Mouse (Mus musculus) midbrain, embryonic 11.5 days (tissue): Measurements from ENCODE around the gene Col18a1. TPM values are rescaled to one million over a fixed set of nuclear protein-coding genes. Genes with fewer than 3 reads are reported as not detected.

Experiments used
- ATAC-seq: fragments of 200-750 bp; cut with Nextera tagmentation; 2 replicates; pipeline ENCODE4 v1.8.0; 2017; ENCODE audit warnings: moderate TSS enrichment, moderate library complexity; ENCODE audit not compliant: low FRiP score
- DNase-seq: peaks from one replicate; pipeline ENCODE4 v3.0.0; 2015; ENCODE audit warnings: low spot score; ENCODE audit errors: missing footprints
- H3K27ac ChIP-seq: fragments of 300-500 bp; sonication (generic); 2 replicates; pipeline ENCODE4 v1.5.1; 2014; ENCODE audit warnings: low read depth, low read length
- H3K27me3 ChIP-seq: fragments of 300-500 bp; sonication (generic); 2 replicates; pipeline ENCODE4 v1.6.1; 2014; ENCODE audit warnings: mild to moderate bottlenecking, low read length, moderate library complexity, mixed read lengths; ENCODE audit not compliant: control insufficient read depth, insufficient read depth
- H3K36me3 ChIP-seq: fragments of 300-500 bp; sonication (generic); 2 replicates; pipeline ENCODE4 v1.6.1; 2014; ENCODE audit warnings: mild to moderate bottlenecking, low read length, moderate library complexity, mixed read lengths; ENCODE audit not compliant: control insufficient read depth, insufficient read depth
- H3K4me1 ChIP-seq: fragments of 300-500 bp; sonication (generic); 2 replicates; pipeline ENCODE4 v1.6.1; 2014; ENCODE audit warnings: low read length; ENCODE audit not compliant: control insufficient read depth, insufficient read depth
- H3K4me2 ChIP-seq: fragments of 300-500 bp; sonication (generic); 2 replicates; pipeline ENCODE4 v1.6.1; 2014; ENCODE audit warnings: mild to moderate bottlenecking, moderate library complexity
- H3K4me3 ChIP-seq: fragments of 300-500 bp; sonication (generic); 2 replicates; pipeline ENCODE4 v1.5.1; 2014; ENCODE audit warnings: low read depth, low read length
- H3K9ac ChIP-seq: fragments of 300-500 bp; sonication (generic); 2 replicates; pipeline ENCODE4 v1.6.1; 2014; ENCODE audit warnings: low read length
- H3K9me3 ChIP-seq: fragments of 300-500 bp; sonication (generic); 2 replicates; pipeline ENCODE4 v1.6.1; 2016; ENCODE audit warnings: low read length; ENCODE audit not compliant: control insufficient read depth
- WGBS: fragments of 180-500 bp; shearing (Covaris S2); extraction: QIAGEN DNeasy Blood & Tissue Kit; methylation state at CpG from one replicate; pipeline ENCODE4 v1.1.7; 2014; 5-methylcytosine and 5-hydroxymethylcytosine counted together
- polyA plus RNA-seq: library from polyadenylated mRNA; unstranded; fragments of >200 nt; fragmentation: Nextera tagmentation; extraction: Ambion mirVana; gene quantifications from 2 replicates; pipeline ENCODE4 v1.2.1, GENCODE M21; 2014

Col18a1 gene
- polyA plus RNA-seq, 1 experiment from 2014 or later: 52.2 TPM

DNA sequence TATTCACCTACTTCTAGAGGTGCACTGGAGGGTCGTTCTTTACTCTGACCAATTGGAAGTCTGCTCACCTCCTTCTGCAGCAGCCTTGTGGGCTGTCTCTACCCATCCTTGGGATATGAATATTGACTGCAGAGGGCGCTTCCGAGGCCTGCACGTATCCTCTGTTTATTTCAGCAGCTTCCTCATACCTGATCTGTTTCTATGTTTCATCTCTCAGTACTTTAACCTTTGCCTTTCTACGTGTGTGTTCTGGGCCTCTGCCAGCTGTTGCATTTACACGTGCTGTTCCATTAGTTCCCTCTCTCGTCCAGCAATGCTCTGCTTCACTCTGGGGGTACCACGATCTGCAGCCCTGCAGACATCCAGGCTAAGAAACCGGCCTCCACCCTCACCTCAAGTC is 148.7 kb downstream of the Col18a1 start:
- Histone ChIP-seq H3K4me3 (no peak overlapping the region), H3K27ac (no peak overlapping the region), H3K9me3 (no peaks in the 10 kb centered on the region; the same call in 1 of the 2 replicates), H3K4me2 (no peak overlapping the region), H3K27me3 (no peaks in the 10 kb centered on the region), H3K36me3 (no peaks in the 10 kb centered on the region), H3K9ac (no peak overlapping the region), H3K4me1 (0 out of 2 replicates have a peak, but pooled peaks cover 3% of the 10 kb centered on the region)
- ATAC-seq (no peak), DNase-seq (no peak)
- WGBS: 79% methylated on average over 9 of the region's 9 CpGs

DNA sequence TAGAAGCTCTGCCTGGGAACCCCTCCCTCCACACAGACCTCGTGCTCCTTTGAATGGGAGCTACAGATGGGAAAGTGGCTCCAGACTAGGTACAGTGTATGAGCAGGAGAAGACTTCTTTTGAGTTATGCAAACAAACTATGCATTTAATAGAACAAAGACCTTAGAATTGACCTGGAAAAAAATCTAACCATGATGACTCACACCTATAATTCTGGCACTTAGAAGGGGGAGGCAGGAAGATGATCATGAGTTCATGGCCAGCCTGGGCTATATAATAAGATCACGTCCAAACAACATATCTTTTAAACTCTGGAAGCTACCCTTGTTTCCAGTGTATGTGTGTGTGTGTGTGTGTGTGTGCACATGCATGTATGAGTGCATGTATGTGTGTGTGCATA is 149.3 kb downstream of the Col18a1 start:
- Histone ChIP-seq H3K4me2 (no peak overlapping the region), H3K27ac (no peak overlapping the region), H3K4me1 (0 out of 2 replicates have a peak, but pooled peaks cover 3% of the 10 kb centered on the region), H3K9me3 (no peaks in the 10 kb centered on the region; the same call in 1 of the 2 replicates), H3K36me3 (no peaks in the 10 kb centered on the region), H3K9ac (no peak overlapping the region), H3K4me3 (no peak overlapping the region), H3K27me3 (no peaks in the 10 kb centered on the region)
- DNase-seq (peak; percentile 31), ATAC-seq (no peak)
- 82% methylated on average over 2 of the region's 2 CpGs for WGBS

DNA sequence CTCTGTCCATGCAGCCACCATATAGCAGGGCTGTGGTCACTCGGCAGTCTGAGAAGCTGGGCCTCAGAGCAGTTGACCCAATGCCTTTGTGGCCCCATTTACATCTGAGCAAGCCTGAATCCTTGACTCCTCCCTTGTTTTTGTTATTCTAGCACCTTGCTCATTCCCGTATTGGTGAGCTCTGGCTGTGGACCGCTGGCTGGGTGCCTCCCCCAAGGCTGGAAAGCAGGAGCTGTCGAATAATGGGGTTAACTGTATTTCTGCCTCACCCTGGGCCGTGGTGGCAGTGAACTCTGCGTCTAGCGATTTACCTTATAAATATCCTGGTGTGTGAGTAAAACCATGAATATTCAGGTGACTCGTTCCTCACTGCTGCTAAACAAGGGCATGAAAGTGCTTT is 149.8 kb downstream of the Col18a1 start:
- Histone ChIP-seq H3K4me2 (no peak overlapping the region), H3K9ac (no peak overlapping the region), H3K27me3 (no peaks in the 10 kb centered on the region), H3K36me3 (no peaks in the 10 kb centered on the region), H3K9me3 (no peaks in the 10 kb centered on the region; the same call in 1 of the 2 replicates), H3K4me1 (0 out of 2 replicates have a peak, but pooled peaks cover 3% of the 10 kb centered on the region), H3K4me3 (no peak overlapping the region), H3K27ac (no peak overlapping the region)
- peak; percentile 61 for DNase-seq
- whole genome bisulfite sequencing: 46% methylated on average over 8 of the region's 8 CpGs
- no peak for ATAC-seq

DNA sequence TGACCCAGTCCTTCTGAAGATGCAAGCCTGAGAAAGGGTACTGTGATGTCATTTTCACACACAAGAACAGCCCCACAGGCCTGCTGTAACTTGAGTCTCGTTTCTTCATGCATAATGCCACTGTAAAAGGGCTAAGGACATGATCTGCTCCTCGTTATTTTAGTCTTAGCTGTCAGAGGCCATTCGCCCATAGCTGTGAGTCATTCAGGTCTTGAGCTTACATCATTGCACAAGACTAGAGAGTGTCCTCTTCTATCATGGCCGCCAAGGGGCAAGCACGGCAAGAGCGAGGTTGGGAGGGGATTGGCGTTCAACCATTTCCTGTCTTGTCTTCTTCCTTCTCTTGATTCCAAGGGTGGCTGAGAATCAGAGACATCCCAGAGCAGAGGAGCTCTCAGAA is 150.3 kb downstream of the Col18a1 start:
- Histone ChIP-seq H3K27ac (no peak overlapping the region), H3K9ac (no peak overlapping the region), H3K27me3 (no peaks in the 10 kb centered on the region), H3K4me3 (no peak overlapping the region), H3K4me1 (0 out of 2 replicates have a peak, but pooled peaks cover 3% of the 10 kb centered on the region), H3K4me2 (no peak overlapping the region), H3K9me3 (no peaks in the 10 kb centered on the region; the same call in 1 of the 2 replicates), H3K36me3 (no peaks in the 10 kb centered on the region)
- ATAC-seq (no peak), DNase-seq (peak; percentile 79)
- 85% methylated on average over 7 of the region's 7 CpGs for WGBS

DNA sequence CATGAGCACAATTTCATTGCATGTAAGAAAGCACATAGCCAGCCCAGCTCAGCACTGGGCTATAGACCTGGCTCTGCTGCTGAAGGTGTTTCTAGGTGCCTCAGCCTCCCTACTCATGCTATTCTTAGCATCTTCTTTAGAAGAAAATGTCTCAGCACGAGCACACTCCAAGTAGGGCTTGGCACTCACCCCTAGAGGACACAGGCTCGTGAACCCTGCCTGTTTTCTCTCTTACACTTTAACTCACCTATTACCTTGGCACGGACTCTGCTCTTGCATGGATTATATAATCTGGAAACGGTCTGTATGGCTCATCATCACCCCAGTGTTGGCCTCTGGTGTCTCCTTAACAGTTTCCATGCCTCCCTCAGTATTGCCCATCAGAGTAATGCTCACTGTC is 154.7 kb downstream of the Col18a1 start:
- 82% methylated on average over 4 of the region's 4 CpGs for WGBS
- peak; percentile 68 for DNase-seq
- peaks cover 14% of the 10 kb centered on the region for H3K4me1 ChIP-seq

DNA sequence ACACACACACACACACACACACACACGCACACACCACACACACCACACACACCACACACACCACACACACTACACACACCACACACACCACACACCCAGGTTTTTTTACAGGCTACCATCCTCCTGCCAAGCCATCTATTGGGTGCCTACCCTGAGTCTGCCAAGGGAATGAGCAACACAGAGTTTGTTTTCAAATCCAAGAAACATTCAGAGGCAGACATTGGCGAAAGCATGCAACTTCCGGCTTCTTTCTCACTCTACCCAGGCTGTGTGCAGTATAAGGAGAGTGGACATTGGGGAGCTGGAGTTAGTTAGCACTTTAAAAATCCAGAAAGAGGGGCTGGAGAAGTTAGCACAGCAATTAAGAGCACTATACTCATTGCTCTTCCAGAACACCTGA is 157.7 kb downstream of the Col18a1 start:
- Histone ChIP-seq H3K27me3 (no peaks in the 10 kb centered on the region), H3K9me3 (no peaks in the 10 kb centered on the region), H3K4me1 (peaks cover 11% of the 10 kb centered on the region), H3K27ac (peak overlapping the region; percentile 90; the same call in 1 of the 2 replicates), H3K4me2 (no peak overlapping the region), H3K36me3 (no peaks in the 10 kb centered on the region), H3K4me3 (no peak overlapping the region), H3K9ac (no peak overlapping the region)
- DNase-seq (no peak), ATAC-seq (no peak)
- WGBS: 70% methylated on average over 3 of the region's 3 CpGs

More for the DNA sequence above, 154.7 kb downstream of the Col18a1 start:
- Histone ChIP-seq H3K36me3 (no peaks in the 10 kb centered on the region), H3K4me3 (no peak overlapping the region), H3K27ac (no peak overlapping the region), H3K4me2 (no peak overlapping the region), H3K27me3 (no peaks in the 10 kb centered on the region), H3K9me3 (no peaks in the 10 kb centered on the region), H3K9ac (no peak overlapping the region)
- ATAC-seq: no peak

DNA sequence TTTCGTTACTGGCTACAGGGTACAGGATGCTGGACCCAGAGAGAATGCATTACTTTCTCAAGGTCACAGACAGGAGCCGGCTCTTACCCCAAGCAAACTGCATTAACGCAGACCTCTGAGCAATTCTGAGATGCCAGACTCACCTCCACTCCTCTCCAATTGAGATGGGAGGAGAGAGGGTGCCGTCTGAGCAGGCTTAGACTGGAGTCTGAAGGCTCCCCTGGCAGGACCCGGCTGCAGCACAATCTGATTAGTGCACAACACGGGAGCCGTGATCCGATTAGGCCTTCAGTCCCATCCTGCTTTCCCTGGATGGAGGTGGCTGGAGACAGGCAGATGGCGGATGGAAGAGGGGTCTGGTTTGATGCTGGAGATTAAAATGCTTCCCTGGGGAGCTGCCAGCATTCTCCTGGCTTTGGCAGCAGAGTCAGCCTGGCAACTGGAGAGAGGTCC is 158.2 kb downstream of the Col18a1 start:
- Histone ChIP-seq H3K9me3 (no peaks in the 10 kb centered on the region), H3K4me2 (no peak overlapping the region), H3K4me3 (no peak overlapping the region), H3K27me3 (no peaks in the 10 kb centered on the region), H3K36me3 (no peaks in the 10 kb centered on the region), H3K9ac (peak overlapping the region; percentile 12; the same call in 1 of the 2 replicates), H3K27ac (peak overlapping the region; percentile 90), H3K4me1 (peaks cover 11% of the 10 kb centered on the region)
- ATAC-seq (peak; percentile 81), DNase-seq (peak; percentile 95)
- 14% methylated on average over 9 of the region's 9 CpGs for WGBS

DNA sequence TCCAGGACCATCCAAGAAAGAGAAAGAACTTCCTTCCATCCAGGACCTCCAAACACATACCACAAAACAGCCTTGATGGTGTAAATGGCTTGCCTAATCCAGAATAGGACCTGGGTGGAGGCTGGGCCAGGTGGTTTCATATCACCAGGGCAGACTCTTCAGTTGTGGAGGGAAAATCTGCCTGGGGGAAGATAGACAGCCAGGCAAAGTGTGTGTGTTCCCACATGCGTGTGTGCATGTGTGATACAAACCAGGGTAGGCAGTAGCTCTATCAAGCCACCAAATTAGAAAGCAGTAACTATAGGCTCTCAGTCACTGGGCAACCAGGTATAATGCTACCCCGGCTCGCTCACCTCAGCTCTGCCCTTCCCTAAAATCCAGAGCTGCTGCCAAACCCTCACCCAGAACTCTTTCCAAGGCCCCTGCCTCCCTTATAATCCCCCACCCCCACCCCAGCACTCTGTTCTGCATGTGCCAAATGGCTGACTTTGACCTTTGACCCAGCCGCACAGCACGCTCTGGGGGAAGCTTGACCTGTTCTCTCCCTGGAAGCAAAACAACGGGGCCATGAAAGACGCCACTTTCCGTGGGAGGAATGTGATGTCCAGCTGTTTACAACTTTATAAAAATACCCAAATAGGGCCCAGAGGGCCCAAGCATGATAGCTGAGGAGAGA is 158.8 kb downstream of the Col18a1 start:
- Histone ChIP-seq H3K4me3 (no peak overlapping the region), H3K4me2 (no peak overlapping the region), H3K27ac (peak overlapping the region; percentile 90), H3K36me3 (no peaks in the 10 kb centered on the region), H3K9ac (peak overlapping the region; percentile 12; the same call in 1 of the 2 replicates), H3K9me3 (no peaks in the 10 kb centered on the region), H3K4me1 (peaks cover 11% of the 10 kb centered on the region), H3K27me3 (no peaks in the 10 kb centered on the region)
- DNase-seq (peak; percentile 85), ATAC-seq (peak; percentile 43; the same call in 1 of the 2 replicates)
- WGBS: 28% methylated on average over 8 of the region's 8 CpGs

DNA sequence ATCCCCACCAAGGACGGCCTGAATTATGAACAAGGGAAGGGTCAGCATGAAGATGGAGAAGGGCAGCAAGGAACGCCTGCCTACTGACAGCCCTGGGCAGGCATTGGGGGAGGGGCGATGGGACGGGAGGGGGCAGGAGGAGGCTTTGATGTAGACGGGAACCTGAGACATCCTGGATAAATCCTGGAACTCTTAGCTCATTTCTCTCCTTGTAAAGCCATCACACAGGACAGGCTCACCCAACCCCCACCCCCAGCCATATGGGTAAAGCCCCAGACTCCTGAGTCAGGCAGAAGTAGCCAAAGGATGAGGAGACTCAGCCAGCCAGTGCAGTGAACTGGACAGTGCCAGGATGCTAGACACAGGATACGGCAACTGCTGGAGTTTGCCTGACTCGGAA is 161.4 kb downstream of the Col18a1 start:
- ATAC-seq: no peak
- Histone ChIP-seq H3K9ac (no peak overlapping the region), H3K36me3 (no peaks in the 10 kb centered on the region), H3K4me3 (no peak overlapping the region), H3K27me3 (no peaks in the 10 kb centered on the region), H3K4me1 (peaks cover 11% of the 10 kb centered on the region), H3K27ac (no peak overlapping the region), H3K9me3 (no peaks in the 10 kb centered on the region), H3K4me2 (no peak overlapping the region)
- DNase-seq: peak; percentile 84
- 20% methylated on average over 7 of the region's 7 CpGs for WGBS
